Mouse (Mus musculus): ENCODE results near the gene Tas2r129.
"Not testable (repeated sequence)": the region's sequence is repeated elsewhere in the genome, so short reads cannot be mapped to it uniquely, and the experiment has no call there.

Gene Tas2r129

GRCm38 (mm10) chr6:132950802-132951201 is at the start of gene Tas2r129:
Gene Tas2r129 (plus strand): TSS chr6:132951102.
- no peak for DNase-seq (ENCODE audit: low spot score)

- DNase-seq (ENCODE audit: low spot score): no peak
These were observed 41.6 kb upstream of the Tas2r129 start, which contains the start of gene Tas2r125 for GRCm38 (mm10) chr6:132909351-132909750. Gene Tas2r125 (plus strand): TSS chr6:132909651.

DNA sequence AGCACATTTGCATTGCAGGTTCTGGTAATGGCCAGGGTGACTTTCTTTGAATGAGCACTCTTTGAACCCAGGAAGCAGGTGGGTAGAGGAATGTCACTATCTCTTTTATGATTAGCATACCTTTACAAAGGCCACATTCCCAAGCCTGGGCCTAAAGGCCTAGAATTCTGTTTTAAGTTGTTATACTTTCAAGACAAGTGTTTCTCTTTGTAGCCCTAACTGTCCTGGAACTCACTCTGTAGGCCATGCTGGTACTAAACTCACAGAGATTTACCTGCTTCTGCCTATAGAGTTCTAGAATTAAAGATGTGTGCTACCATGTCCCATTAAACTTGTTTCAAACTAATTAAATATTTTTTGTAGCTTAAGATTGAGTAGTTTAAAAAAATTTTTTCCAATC is 9.5 kb upstream of the Tas2r129 start:
- not testable (repeated sequence) for DNase-seq (ENCODE audit: low spot score)

DNA sequence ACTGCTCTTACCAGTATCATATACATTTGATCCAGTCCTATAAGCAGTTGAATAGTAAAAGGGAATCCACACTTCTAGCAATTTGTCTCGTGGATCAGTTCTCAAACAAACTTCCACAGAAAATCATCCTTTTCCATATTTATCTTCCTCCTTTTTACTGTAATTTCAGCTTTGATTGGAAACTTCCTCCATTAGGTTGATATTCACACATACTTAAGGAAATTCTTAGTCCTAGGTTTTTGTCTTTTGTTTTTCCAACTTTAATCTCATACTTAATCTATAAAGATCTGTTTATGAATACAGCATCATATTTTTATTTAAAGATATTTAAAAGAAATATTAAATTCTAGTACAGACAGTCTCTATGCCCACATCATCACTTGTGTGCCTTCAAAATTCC is 6.9 kb downstream of the Tas2r129 start, which contains the start of gene Tas2r131:
TSS of gene Tas2r131 (minus strand) at position 101 of the 400 bp plus-strand sequence.
- no peak for DNase-seq (ENCODE audit: low spot score)

DNA sequence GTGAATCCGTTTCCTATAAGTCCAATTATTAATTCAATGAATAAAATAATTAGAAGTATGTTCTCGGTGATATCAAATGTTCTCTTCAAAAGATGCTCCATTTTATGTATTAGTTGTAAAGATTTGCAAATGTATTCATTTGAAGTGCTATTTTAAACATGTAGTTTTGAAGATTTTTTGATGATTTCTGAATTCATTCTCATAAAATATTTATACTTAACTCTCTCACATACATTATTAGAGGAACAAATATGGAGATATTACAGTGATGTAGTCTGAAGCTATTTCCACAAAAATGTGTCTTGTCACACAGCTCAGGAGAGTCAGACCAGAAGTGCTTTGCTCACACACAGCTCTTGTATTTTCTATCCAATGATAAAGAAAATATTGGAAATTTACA is 30.0 kb downstream of the Tas2r129 start, which contains the start of gene Tas2r109:
TSS of gene Tas2r109 (minus strand) at position 101 of the 400 bp plus-strand sequence.
- DNase-seq (ENCODE audit: low spot score): no peak

Measured in layer of hippocampus, adult 9-10 months (tissue).